Mouse (Mus musculus) megakaryocyte, embryonic 14.5 days (primary cell): ENCODE results near the gene Tnfrsf14.

Source experiments
- FLI1 ChIP-seq: IDR thresholded peaks from 2 replicates; pipeline ENCODE4 v1.6.1; 2012; ENCODE audit warnings: low read length, inconsistent platforms, mixed read lengths
- GATA1 ChIP-seq: IDR thresholded peaks from 3 replicates; pipeline ENCODE4 v1.6.1; 2012; ENCODE audit warnings: mixed read lengths, low read length, inconsistent platforms, borderline replicate concordance

DNA sequence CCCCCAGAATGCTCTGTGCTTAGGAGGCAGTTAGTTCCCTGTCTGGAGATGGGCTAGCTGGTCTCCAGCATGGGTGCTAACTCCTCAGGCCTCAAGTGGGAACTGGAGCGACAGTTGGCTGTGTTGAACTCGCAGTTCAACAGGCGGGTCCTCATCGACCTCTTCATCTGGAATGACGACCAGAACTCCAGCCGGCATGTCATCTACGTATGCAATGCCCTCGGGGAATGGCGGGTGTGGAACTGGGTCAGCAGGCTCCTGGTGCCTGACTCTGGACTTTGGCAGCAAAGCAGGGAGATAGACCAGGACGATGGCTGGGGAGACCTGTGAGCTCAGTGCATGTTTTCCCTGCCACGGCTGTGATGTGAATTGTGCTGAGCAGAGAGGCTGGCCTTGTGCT is 42.9 kb downstream of the Tnfrsf14 start:
- TF ChIP-seq GATA1, result no peak
- no peak for TF ChIP-seq FLI1
